Mouse (Mus musculus) stomach, embryonic 15.5 days (tissue): Measurements from ENCODE around the gene Adcy4. TPM values are rescaled to one million over a fixed set of nuclear protein-coding genes. Genes with fewer than 3 reads are reported as not detected.

Source experiments
- ATAC-seq: fragments of 200-750 bp; cut with Nextera tagmentation; 2 replicates; pipeline ENCODE4 v1.8.0; 2017; ENCODE audit warnings: low read depth, moderate number of reproducible peaks, moderate TSS enrichment; ENCODE audit not compliant: insufficient read depth, low FRiP score
- H3K27ac ChIP-seq: fragments of 300-500 bp; sonication (generic); 2 replicates; pipeline ENCODE4 v1.5.1; 2015; ENCODE audit warnings: mild to moderate bottlenecking, inconsistent platforms
- H3K27me3 ChIP-seq: fragments of 300-500 bp; sonication (generic); replicated peaks from 2 replicates; pipeline ENCODE4 v1.6.1; 2015; ENCODE audit warnings: inconsistent platforms
- H3K36me3 ChIP-seq: fragments of 300-500 bp; sonication (generic); 2 replicates; pipeline ENCODE4 v1.6.1; 2015; ENCODE audit warnings: inconsistent platforms
- H3K4me1 ChIP-seq: fragments of 300-500 bp; sonication (generic); 2 replicates; pipeline ENCODE4 v1.6.1; 2015; ENCODE audit warnings: inconsistent platforms
- H3K4me2 ChIP-seq: fragments of 300-500 bp; sonication (generic); 2 replicates; pipeline ENCODE4 v1.6.1; 2015; ENCODE audit warnings: mild to moderate bottlenecking, inconsistent platforms
- H3K4me3 ChIP-seq: fragments of 300-500 bp; sonication (generic); replicated peaks from 2 replicates; pipeline ENCODE4 v1.5.1; 2015; ENCODE audit warnings: inconsistent platforms
- H3K9ac ChIP-seq: fragments of 300-500 bp; sonication (generic); 2 replicates; pipeline ENCODE4 v1.6.1; 2015; ENCODE audit warnings: inconsistent platforms
- H3K9me3 ChIP-seq: fragments of 300-500 bp; sonication (generic); 2 replicates; pipeline ENCODE4 v1.6.1; 2016; ENCODE audit warnings: inconsistent platforms
- WGBS: fragments of 180-500 bp; shearing (Covaris S2); methylation state at CpG from one replicate; pipeline ENCODE4 v1.1.7; 2015; 5-methylcytosine and 5-hydroxymethylcytosine counted together
- polyA plus RNA-seq: library from polyadenylated mRNA; unstranded; fragments of >200 nt; fragmentation: Nextera tagmentation; extraction: Ambion mirVana; gene quantifications from 2 replicates; pipeline ENCODE4 v1.2.1, GENCODE M21; 2015

Gene Adcy4
- polyA plus RNA-seq, 1 experiment from 2014 or later = 6.3 TPM

DNA sequence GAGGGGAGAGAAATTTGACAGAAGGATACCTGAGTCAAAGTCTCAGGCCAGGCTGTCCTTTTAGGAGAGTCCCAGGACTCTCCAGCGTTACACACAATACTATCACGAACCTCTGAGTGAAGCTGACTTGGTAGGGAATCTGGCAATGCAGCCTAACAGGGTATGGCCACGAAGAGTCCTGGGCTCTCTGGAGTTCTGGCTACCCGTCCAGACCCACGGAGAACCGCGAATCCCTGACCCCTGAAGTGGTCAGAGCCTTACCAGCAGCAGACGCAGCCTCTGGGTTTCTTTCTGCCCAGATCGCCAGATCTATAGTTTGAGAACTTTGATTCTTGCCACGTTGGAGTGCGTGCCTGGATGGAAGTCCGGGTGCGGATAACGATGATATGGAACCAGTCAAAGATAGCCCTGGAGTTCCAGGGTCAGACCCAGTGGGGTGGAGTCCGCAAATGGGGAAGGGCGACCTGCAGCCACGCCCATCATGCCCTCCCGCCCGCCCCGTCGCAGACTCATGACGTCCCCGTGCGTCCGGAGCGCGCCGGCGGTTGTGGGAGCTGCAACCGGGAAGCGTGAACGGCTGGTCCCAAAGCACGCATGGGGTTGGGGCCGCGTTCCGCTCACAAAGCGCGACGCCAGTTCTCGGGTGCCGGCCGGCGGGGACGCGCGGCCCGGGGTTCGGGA, 38.6 kb downstream of the Adcy4 start, which contains the start of the genes Dhrs1 and Nop9:
Gene Dhrs1, minus strand, starts transcription at position 511 of the 681 bp plus-strand sequence.
Gene Nop9, plus strand, starts transcription at position 514 of the 681 bp plus-strand sequence.
- peaks cover 10% of the 10 kb centered on the region; the same call in 1 of the 2 replicates for H3K36me3 ChIP-seq
- WGBS = 1% methylated on average over 48 of the region's 48 CpGs
- peak; percentile 84 for ATAC-seq
- peaks cover 20% of the 10 kb centered on the region for H3K4me1 ChIP-seq
- peak within 1 kb of the TSS; percentile 60 for H3K9ac ChIP-seq
- H3K4me2 ChIP-seq = peak within 1 kb of the TSS; percentile 88
- peak within 1 kb of the TSS; percentile 88 for H3K4me3 ChIP-seq
- no peaks in the 10 kb centered on the region for H3K9me3 ChIP-seq
- no peaks in the 10 kb centered on the region for H3K27me3 ChIP-seq
- H3K27ac ChIP-seq = 0 out of 2 replicates have a peak within 1 kb of the TSS, but pooled peaks have one; percentile 53

DNA sequence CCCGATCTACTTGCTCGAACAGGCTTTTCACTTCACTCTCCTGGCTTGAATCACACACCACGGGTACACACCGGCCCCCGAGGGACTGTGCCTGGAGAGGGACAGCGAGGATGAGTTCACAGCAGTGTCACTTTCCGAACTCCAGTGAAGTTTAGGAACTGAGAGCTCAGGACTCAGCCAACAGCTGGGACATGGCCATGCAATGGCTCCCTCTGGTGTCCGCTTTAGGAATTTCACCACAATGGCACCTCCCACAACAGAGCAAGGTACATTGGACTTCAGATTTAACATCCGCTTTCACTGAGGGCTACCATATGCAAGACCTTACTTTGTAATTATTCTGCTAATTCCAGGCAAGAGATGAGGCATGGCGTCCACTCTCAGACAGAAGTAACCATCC, 40.2 kb downstream of the Adcy4 start:
- no peaks in the 10 kb centered on the region for H3K9me3 ChIP-seq
- ATAC-seq = peak; percentile 48; the same call in 1 of the 2 replicates
- peak overlapping the region; percentile 38 for H3K4me2 ChIP-seq
- peak overlapping the region; percentile 32; the same call in 1 of the 2 replicates for H3K9ac ChIP-seq
- WGBS = 18% methylated on average over 10 of the region's 10 CpGs
- peaks cover 20% of the 10 kb centered on the region for H3K4me1 ChIP-seq
- H3K4me3 ChIP-seq = peak overlapping the region; percentile 19; the same call in 1 of the 2 replicates
- no peak overlapping the region for H3K27ac ChIP-seq
- no peaks in the 10 kb centered on the region for H3K27me3 ChIP-seq
- peaks cover 9% of the 10 kb centered on the region; the same call in 1 of the 2 replicates for H3K36me3 ChIP-seq

DNA sequence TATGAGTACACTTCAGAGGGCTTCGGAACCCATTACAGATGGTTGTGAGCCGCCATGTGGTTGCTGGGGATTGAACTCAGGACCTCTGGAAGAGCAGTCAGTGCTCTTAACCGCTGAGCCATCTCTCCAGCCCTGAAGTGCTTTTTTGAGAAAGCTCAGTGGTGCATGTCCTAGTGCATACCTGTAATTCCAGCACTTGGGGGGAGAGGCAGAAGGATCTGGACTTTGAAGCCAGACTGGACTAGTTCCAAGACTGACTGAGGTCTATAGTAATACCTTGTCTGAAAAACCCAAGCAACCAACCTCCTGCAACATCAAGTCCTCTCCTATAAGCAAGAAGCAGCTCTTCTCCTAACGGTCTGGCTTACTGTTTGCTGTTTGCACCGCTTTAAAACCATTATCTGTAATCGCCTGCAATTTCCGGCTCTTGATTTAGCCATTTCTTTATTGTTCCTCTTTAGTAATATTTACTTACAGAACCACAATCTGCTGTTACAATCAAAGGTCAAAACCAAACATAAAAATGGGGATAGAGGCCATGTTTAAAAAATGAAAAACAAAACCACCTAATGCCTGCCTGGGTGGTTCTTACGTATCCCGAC, 46.7 kb downstream of the Adcy4 start:
- Histone ChIP-seq H3K9ac (no peak overlapping the region), H3K4me1 (no peaks in the 10 kb centered on the region), H3K4me3 (no peak overlapping the region), H3K27ac (no peak overlapping the region), H3K27me3 (no peaks in the 10 kb centered on the region), H3K4me2 (no peak overlapping the region), H3K9me3 (no peaks in the 10 kb centered on the region), H3K36me3 (peaks cover 12% of the 10 kb centered on the region; the same call in 1 of the 2 replicates)
- ATAC-seq = no peak
- WGBS = 78% methylated on average over 9 of the region's 9 CpGs

DNA sequence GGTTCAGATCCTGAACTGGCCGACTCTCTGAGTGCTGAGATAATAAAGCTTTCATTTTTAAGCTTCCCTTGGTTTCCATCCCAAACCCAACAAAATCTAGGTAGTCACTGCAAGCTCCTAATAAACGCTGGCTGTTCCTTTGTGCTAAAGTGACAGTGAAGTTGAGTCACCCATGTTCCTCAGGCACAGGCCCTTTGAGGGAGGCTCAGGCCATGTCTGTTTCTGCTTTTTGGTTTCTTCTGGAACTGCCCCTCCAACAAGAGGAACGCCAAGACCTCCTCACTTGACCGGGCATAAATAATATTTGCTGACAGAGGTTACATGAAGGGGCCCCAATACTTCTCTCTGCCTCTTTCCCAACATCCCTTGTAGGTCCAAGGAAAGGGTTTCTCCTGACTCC, 48.1 kb downstream of the Adcy4 start:
- WGBS = 74% methylated on average over 4 of the region's 4 CpGs

DNA sequence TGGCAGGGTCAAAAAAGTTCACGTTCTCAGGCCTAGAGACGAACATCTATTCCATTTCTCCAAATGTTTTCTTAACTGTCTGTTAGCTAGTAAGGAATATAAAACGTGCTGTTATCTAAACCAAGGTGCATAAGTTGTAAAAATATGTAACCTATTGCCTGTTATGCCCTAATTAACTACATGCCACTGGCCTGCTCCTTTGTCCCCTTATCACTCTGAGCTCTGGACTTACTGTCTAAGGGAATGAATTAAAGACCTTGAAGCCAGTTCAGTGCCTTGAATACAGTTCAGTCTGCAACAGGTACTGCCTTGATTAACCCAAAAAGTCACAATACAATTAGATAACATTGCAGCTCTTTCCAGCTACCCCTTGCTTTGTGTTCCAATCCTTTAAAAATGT, 48.6 kb downstream of the Adcy4 start:
- WGBS = 24% methylated on average over 3 of the region's 3 CpGs
- Histone ChIP-seq H3K27ac (no peak overlapping the region), H3K4me2 (no peak overlapping the region), H3K9me3 (no peaks in the 10 kb centered on the region), H3K36me3 (peaks cover 9% of the 10 kb centered on the region; the same call in 1 of the 2 replicates), H3K4me1 (no peaks in the 10 kb centered on the region), H3K4me3 (no peak overlapping the region), H3K9ac (no peak overlapping the region), H3K27me3 (no peaks in the 10 kb centered on the region)
- no peak for ATAC-seq

More for the DNA sequence above, 48.1 kb downstream of the Adcy4 start:
- Histone ChIP-seq H3K36me3 (peaks cover 12% of the 10 kb centered on the region; the same call in 1 of the 2 replicates), H3K4me2 (no peak overlapping the region), H3K4me3 (no peak overlapping the region), H3K27me3 (no peaks in the 10 kb centered on the region), H3K27ac (no peak overlapping the region), H3K9ac (no peak overlapping the region), H3K4me1 (no peaks in the 10 kb centered on the region), H3K9me3 (no peaks in the 10 kb centered on the region)
- ATAC-seq = no peak

- H3K4me2 ChIP-seq = no peak overlapping the region
- no peak overlapping the region for H3K9ac ChIP-seq
- no peak for ATAC-seq
- H3K9me3 ChIP-seq = no peaks in the 10 kb centered on the region
- no peaks in the 10 kb centered on the region for H3K4me1 ChIP-seq
- peaks cover 9% of the 10 kb centered on the region; the same call in 1 of the 2 replicates for H3K36me3 ChIP-seq
- no peaks in the 10 kb centered on the region for H3K27me3 ChIP-seq
- H3K27ac ChIP-seq = no peak overlapping the region
- 62% methylated on average over 7 of the region's 7 CpGs for WGBS
- no peak overlapping the region for H3K4me3 ChIP-seq
Observed at GRCm38 (mm10) chr14:55734869-55735268, 49.0 kb downstream of the Adcy4 start.

- Histone ChIP-seq H3K4me3 (no peak overlapping the region), H3K4me1 (no peaks in the 10 kb centered on the region), H3K4me2 (no peak overlapping the region), H3K36me3 (peaks cover 4% of the 10 kb centered on the region; the same call in 1 of the 2 replicates), H3K27ac (no peak overlapping the region), H3K9me3 (no peaks in the 10 kb centered on the region), H3K27me3 (no peaks in the 10 kb centered on the region), H3K9ac (no peak overlapping the region)
- ATAC-seq = no peak
- 67% methylated on average over 10 of the region's 10 CpGs for WGBS
Observed at GRCm38 (mm10) chr14:55733889-55734288, 50.0 kb downstream of the Adcy4 start.

GRCm38 (mm10) chr14:55730531-55731032, 53.3 kb downstream of the Adcy4 start:
- 78% methylated on average over 7 of the region's 7 CpGs for WGBS
- H3K4me2 ChIP-seq = no peak overlapping the region
- H3K36me3 ChIP-seq = no peaks in the 10 kb centered on the region
- H3K4me1 ChIP-seq = no peaks in the 10 kb centered on the region
- H3K4me3 ChIP-seq = no peak overlapping the region
- H3K9me3 ChIP-seq = no peaks in the 10 kb centered on the region
- H3K9ac ChIP-seq = no peak overlapping the region
- ATAC-seq = no peak
- no peaks in the 10 kb centered on the region for H3K27me3 ChIP-seq
- H3K27ac ChIP-seq = no peak overlapping the region

DNA sequence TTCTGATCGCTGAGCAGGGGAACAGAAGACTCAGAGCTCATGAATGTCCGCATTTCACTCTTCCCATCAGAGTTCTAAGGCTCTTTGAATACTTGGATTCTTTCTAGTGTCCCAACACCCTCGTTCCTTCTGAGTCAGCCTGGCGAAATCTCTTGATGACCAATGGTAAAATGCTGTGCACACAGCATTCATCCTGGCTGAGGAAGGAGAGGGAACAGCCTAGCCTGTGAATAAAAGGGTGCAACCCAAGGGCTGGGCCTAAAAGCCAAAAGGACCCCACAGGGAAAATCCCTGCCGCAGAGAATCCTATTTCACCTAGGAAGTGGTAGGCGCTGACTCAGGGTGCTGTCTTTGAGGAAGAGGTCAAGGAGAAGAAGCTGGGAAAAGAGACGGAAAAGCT, 53.8 kb downstream of the Adcy4 start:
- Histone ChIP-seq H3K4me3 (no peak overlapping the region), H3K36me3 (no peaks in the 10 kb centered on the region), H3K4me1 (no peaks in the 10 kb centered on the region), H3K9me3 (no peaks in the 10 kb centered on the region), H3K4me2 (no peak overlapping the region), H3K9ac (no peak overlapping the region), H3K27ac (no peak overlapping the region), H3K27me3 (no peaks in the 10 kb centered on the region)
- no peak for ATAC-seq
- WGBS = 78% methylated on average over 7 of the region's 7 CpGs

DNA sequence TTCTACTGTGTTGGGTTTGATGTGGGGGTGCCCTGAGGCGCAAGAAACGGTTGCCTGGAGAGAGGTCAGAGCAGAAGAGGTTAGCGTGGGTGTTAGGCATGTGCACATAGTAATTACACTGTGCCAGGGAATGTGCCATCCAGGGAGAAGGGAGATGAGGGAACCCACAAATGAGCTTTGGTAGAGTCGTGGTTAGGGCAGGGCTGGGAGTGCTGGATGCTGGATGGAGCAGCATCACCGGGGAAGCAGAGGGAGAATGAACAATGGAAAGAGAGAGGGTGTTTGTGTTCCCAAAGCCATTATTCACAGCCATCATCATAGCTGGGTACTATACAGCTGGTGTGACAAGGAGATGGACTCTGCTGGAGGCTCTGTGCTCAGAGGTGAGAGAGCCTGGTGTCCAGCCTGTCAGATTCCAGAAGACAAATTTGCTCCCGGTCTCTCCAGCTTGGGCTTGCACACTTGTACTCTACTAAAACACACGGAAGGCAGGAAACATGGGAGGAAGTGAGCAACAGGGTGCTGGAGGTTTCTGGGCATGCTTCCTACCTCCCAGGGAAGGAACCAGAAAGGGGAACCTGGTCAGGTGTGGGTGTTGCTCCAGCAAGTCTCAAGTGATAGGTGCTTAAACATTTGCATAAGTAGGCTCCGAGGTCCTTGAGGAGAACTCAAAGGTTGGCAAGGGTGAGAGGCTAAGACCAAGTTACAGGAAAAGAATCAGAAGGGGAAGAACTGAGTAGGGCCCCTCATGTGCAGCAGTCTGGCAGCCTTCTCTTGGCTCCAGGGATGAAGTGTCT, 55.8 kb downstream of the Adcy4 start:
- no peak for ATAC-seq
- no peaks in the 10 kb centered on the region for H3K27me3 ChIP-seq
- H3K36me3 ChIP-seq = no peaks in the 10 kb centered on the region
- H3K4me2 ChIP-seq = no peak overlapping the region
- WGBS = 53% methylated on average over 8 of the region's 8 CpGs
- no peaks in the 10 kb centered on the region for H3K9me3 ChIP-seq
- H3K27ac ChIP-seq = no peak overlapping the region
- H3K9ac ChIP-seq = no peak overlapping the region
- H3K4me1 ChIP-seq = no peaks in the 10 kb centered on the region
- no peak overlapping the region for H3K4me3 ChIP-seq

- Histone ChIP-seq H3K4me2 (no peak overlapping the region), H3K27ac (no peak overlapping the region), H3K4me1 (peaks cover 4% of the 10 kb centered on the region; the same call in 1 of the 2 replicates), H3K36me3 (no peaks in the 10 kb centered on the region), H3K9me3 (no peaks in the 10 kb centered on the region), H3K4me3 (no peak overlapping the region), H3K9ac (no peak overlapping the region), H3K27me3 (no peaks in the 10 kb centered on the region)
- no peak for ATAC-seq
Observed at GRCm38 (mm10) chr14:55726261-55726660, 57.6 kb downstream of the Adcy4 start.
